Mouse (Mus musculus): Measurements from ENCODE around the gene Uxs1.

Uxs1 gene

GRCm38 (mm10) chr1:43776106-43776505 lies 51.5 kb downstream of the Uxs1 start:
- H3K36me3 ChIP-seq (ENCODE audit: control insufficient read depth, insufficient read depth, low read length, poor library complexity, severe bottlenecking), result peaks cover 11% of the 10 kb centered on the region; the same call in 1 of the 2 replicates
- DNase-seq (ENCODE audit: low read depth, low spot score), result no peak

GRCm38 (mm10) chr1:43774126-43774525 lies 53.5 kb downstream of the Uxs1 start:
- Histone ChIP-seq H3K27me3 (ENCODE audit: control insufficient read depth, insufficient read depth, low read length, poor library complexity, severe bottlenecking) (no peaks in the 10 kb centered on the region), H3K36me3 (ENCODE audit: control insufficient read depth, insufficient read depth, low read length, poor library complexity, severe bottlenecking) (peaks cover 11% of the 10 kb centered on the region; the same call in 1 of the 2 replicates)
- DNase-seq (ENCODE audit: low read depth, low spot score), result no peak

More at GRCm38 (mm10) chr1:43776106-43776505, 51.5 kb downstream of the Uxs1 start:
- H3K27me3 ChIP-seq (ENCODE audit: control insufficient read depth, insufficient read depth, low read length, poor library complexity, severe bottlenecking), result no peaks in the 10 kb centered on the region

- Histone ChIP-seq H3K27me3 (ENCODE audit: control insufficient read depth, insufficient read depth, low read length, poor library complexity, severe bottlenecking) (no peaks in the 10 kb centered on the region), H3K36me3 (ENCODE audit: control insufficient read depth, insufficient read depth, low read length, poor library complexity, severe bottlenecking) (peaks cover 11% of the 10 kb centered on the region; the same call in 1 of the 2 replicates)
- no peak for DNase-seq (ENCODE audit: low read depth, low spot score)
Measured at GRCm38 (mm10) chr1:43772694-43773093, 54.9 kb downstream of the Uxs1 start.

DNA sequence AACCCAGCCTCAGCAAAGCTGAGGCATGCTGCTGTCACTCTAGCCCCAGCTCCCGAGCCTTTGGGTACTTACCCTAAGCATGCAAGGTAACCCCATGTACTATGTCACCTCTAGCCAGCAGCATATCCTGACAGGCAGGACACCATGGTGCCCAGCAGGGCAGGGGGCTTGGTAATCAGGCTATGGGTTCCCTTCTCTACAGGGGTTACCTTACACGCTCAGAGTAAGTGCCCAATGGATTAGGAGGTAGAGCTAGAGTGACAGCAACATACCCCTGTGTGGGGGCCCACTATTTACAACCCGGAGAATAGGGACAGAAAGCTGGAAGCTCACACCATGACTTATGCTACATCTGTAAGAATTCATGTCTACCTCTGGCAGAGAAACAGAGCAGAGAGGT lies 57.6 kb downstream of the Uxs1 start:
- DNase-seq (ENCODE audit: low read depth, low spot score), result no peak
- no peaks in the 10 kb centered on the region for H3K27me3 ChIP-seq (ENCODE audit: control insufficient read depth, insufficient read depth, low read length, poor library complexity, severe bottlenecking)
- H3K36me3 ChIP-seq (ENCODE audit: control insufficient read depth, insufficient read depth, low read length, poor library complexity, severe bottlenecking), result peaks cover 11% of the 10 kb centered on the region; the same call in 1 of the 2 replicates

DNA sequence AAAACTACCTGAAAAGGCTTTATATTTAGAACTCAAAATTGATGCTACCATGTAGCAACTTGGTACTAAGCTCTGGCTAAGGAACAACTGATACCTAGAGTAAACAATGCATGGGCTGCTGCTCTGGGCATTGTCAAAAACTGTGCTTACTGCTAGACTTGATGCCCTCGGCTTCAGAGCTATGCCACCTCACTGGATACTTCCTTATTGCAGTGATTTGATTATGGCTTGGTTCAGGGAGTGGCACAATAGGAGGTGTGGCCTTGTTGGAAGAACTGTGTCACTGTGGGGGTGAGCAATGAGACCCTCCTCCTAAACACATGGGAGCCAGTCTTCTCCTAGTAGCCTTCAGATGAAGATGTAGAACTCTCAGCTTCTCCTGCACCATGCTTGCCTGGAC lies 58.3 kb downstream of the Uxs1 start:
- Histone ChIP-seq H3K36me3 (ENCODE audit: control insufficient read depth, insufficient read depth, low read length, poor library complexity, severe bottlenecking) (peaks cover 11% of the 10 kb centered on the region; the same call in 1 of the 2 replicates), H3K27me3 (ENCODE audit: control insufficient read depth, insufficient read depth, low read length, poor library complexity, severe bottlenecking) (no peaks in the 10 kb centered on the region)
- DNase-seq (ENCODE audit: low read depth, low spot score), result no peak

- no peak for DNase-seq (ENCODE audit: low read depth, low spot score)
- peaks cover 7% of the 10 kb centered on the region; the same call in 1 of the 2 replicates for H3K36me3 ChIP-seq (ENCODE audit: control insufficient read depth, insufficient read depth, low read length, poor library complexity, severe bottlenecking)
- no peaks in the 10 kb centered on the region for H3K27me3 ChIP-seq (ENCODE audit: control insufficient read depth, insufficient read depth, low read length, poor library complexity, severe bottlenecking)
Measured at GRCm38 (mm10) chr1:43768385-43768990, 59.1 kb downstream of the Uxs1 start.

- DNase-seq (ENCODE audit: low read depth, low spot score), result no peak
- peaks cover 1% of the 10 kb centered on the region; the same call in 1 of the 2 replicates for H3K36me3 ChIP-seq (ENCODE audit: control insufficient read depth, insufficient read depth, low read length, poor library complexity, severe bottlenecking)
- no peaks in the 10 kb centered on the region for H3K27me3 ChIP-seq (ENCODE audit: control insufficient read depth, insufficient read depth, low read length, poor library complexity, severe bottlenecking)
Measured at GRCm38 (mm10) chr1:43766328-43766727, 61.3 kb downstream of the Uxs1 start.

- Histone ChIP-seq H3K27me3 (ENCODE audit: control insufficient read depth, insufficient read depth, low read length, poor library complexity, severe bottlenecking) (no peaks in the 10 kb centered on the region), H3K36me3 (ENCODE audit: control insufficient read depth, insufficient read depth, low read length, poor library complexity, severe bottlenecking) (no peaks in the 10 kb centered on the region)
- no peak for DNase-seq (ENCODE audit: low read depth, low spot score)
Measured at GRCm38 (mm10) chr1:43764481-43764880, 63.1 kb downstream of the Uxs1 start.

GRCm38 (mm10) chr1:43760085-43760484 lies 67.5 kb downstream of the Uxs1 start:
- Histone ChIP-seq H3K36me3 (ENCODE audit: control insufficient read depth, insufficient read depth, low read length, poor library complexity, severe bottlenecking) (no peaks in the 10 kb centered on the region; the same call in 1 of the 2 replicates), H3K27me3 (ENCODE audit: control insufficient read depth, insufficient read depth, low read length, poor library complexity, severe bottlenecking) (no peaks in the 10 kb centered on the region)
- peak; percentile 48 for DNase-seq (ENCODE audit: low read depth, low spot score)

- no peak for DNase-seq (ENCODE audit: low read depth, low spot score)
- no peaks in the 10 kb centered on the region for H3K27me3 ChIP-seq (ENCODE audit: control insufficient read depth, insufficient read depth, low read length, poor library complexity, severe bottlenecking)
- H3K36me3 ChIP-seq (ENCODE audit: control insufficient read depth, insufficient read depth, low read length, poor library complexity, severe bottlenecking), result peaks cover 4% of the 10 kb centered on the region
Measured at GRCm38 (mm10) chr1:43754448-43755312, 72.9 kb downstream of the Uxs1 start.

GRCm38 (mm10) chr1:43738519-43738894 lies 89.1 kb downstream of the Uxs1 start:
- no peaks in the 10 kb centered on the region for H3K27me3 ChIP-seq (ENCODE audit: control insufficient read depth, insufficient read depth, low read length, poor library complexity, severe bottlenecking)
- no peaks in the 10 kb centered on the region for H3K36me3 ChIP-seq (ENCODE audit: control insufficient read depth, insufficient read depth, low read length, poor library complexity, severe bottlenecking)
- DNase-seq (ENCODE audit: low read depth, low spot score), result no peak

DNA sequence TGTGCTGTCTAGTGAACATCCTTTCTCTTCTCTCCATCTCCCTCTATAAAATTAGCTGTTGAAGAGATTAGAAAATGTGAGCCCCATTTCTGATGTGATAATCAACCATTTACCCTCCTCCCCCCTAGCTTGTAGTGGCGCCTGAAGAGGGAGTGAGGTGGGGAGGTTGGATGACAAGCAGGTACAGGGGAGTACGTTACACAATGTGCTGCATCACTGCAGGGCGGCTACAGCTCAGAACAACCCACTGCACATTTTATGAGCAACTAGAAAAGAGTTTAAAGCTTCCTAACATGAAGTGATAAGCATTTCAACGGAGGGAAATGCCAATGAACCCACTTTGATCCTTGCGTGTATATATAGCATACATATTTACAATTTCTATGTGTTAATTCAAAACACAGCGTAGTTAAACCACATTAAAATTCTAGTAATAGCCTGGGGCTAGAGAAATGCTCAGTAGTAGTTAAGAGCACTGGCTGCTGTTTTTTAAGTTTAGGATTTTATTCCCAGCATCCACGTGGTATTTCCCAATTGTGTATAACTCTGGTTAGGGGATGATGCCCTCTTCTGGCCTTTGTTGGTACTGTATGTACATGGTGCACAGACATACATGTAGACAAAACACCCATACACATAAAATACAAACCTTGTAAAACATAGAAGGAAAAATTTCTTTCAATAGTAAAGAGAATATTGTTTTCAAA lies 89.6 kb downstream of the Uxs1 start:
- Histone ChIP-seq H3K36me3 (ENCODE audit: control insufficient read depth, insufficient read depth, low read length, poor library complexity, severe bottlenecking) (no peaks in the 10 kb centered on the region), H3K27me3 (ENCODE audit: control insufficient read depth, insufficient read depth, low read length, poor library complexity, severe bottlenecking) (no peaks in the 10 kb centered on the region)
- peak; percentile 36 for DNase-seq (ENCODE audit: low read depth, low spot score)

GRCm38 (mm10) chr1:43732657-43733056 lies 94.9 kb downstream of the Uxs1 start:
- Histone ChIP-seq H3K27me3 (ENCODE audit: control insufficient read depth, insufficient read depth, low read length, poor library complexity, severe bottlenecking) (no peaks in the 10 kb centered on the region), H3K36me3 (ENCODE audit: control insufficient read depth, insufficient read depth, low read length, poor library complexity, severe bottlenecking) (no peaks in the 10 kb centered on the region)
- no peak for DNase-seq (ENCODE audit: low read depth, low spot score)

GRCm38 (mm10) chr1:43732100-43732499 lies 95.5 kb downstream of the Uxs1 start:
- Histone ChIP-seq H3K27me3 (ENCODE audit: control insufficient read depth, insufficient read depth, low read length, poor library complexity, severe bottlenecking) (no peaks in the 10 kb centered on the region), H3K36me3 (ENCODE audit: control insufficient read depth, insufficient read depth, low read length, poor library complexity, severe bottlenecking) (no peaks in the 10 kb centered on the region)
- DNase-seq (ENCODE audit: low read depth, low spot score), result peak; percentile 15

- no peak for DNase-seq (ENCODE audit: low read depth, low spot score)
- Histone ChIP-seq H3K27me3 (ENCODE audit: control insufficient read depth, insufficient read depth, low read length, poor library complexity, severe bottlenecking) (no peaks in the 10 kb centered on the region), H3K36me3 (ENCODE audit: control insufficient read depth, insufficient read depth, low read length, poor library complexity, severe bottlenecking) (no peaks in the 10 kb centered on the region)
Measured at GRCm38 (mm10) chr1:43730491-43730924, 97.1 kb downstream of the Uxs1 start, which contains the start of gene 1500015O10Rik. TSS of gene 1500015O10Rik (plus strand) at chr1:43730602.
